Mouse (Mus musculus) left cerebral cortex, postnatal 36 days (tissue): ENCODE measurements around the gene Capns2. TPM values are rescaled to one million over a fixed set of nuclear protein-coding genes. Genes with fewer than 3 reads are reported as not detected.

Experiments used
- DNase-seq, 2 experiments: peaks; one replicate each; pipeline ENCODE4 v3.0.0; 2021 to 2022; ENCODE audit warnings: low spot score in 2 of 2, mixed read lengths in 1 of 2
- intact Hi-C: fragments of 180-260 bp; cut with DNase I; formaldehyde crosslinking; loops from one replicate; pipeline ENCODE4 v1.15.1; 2025
- microRNA-seq: library from miRNA; unstranded; fragments of <30 nt; microRNA quantifications from one replicate; pipeline ENCODE4 v1.2.0, GENCODE M21; 2022
- total RNA-seq, 2 experiments: library from RNA; stranded (reverse); gene quantifications; 2 replicates each; pipeline ENCODE4 v1.2.3; 2021

Gene Capns2
- total RNA-seq, 2 experiments from 2014 or later = 0.64 to 1.1 TPM

DNA sequence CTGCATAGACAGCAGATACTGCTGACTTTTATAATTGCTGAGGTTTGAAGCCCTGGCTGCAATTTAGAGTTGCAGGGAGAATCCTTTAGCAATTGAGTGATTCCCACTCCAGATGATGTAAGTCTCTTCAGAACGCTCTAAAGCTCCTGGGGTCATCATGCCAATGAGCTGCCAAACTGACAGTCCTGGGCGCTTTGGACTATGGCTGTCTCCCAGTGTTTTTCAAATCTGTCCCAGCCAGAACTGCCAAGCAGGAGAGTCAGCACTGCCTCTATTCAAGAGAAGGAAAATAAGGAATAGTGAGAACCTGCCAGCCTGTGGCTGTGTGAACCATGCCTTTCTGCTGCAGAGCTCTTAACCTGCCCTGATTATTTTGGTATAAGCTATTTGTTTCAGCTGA, 1.8 kb downstream of the Capns2 start:
- DNase-seq = no peak
- intact Hi-C loops = no loop called here

DNA sequence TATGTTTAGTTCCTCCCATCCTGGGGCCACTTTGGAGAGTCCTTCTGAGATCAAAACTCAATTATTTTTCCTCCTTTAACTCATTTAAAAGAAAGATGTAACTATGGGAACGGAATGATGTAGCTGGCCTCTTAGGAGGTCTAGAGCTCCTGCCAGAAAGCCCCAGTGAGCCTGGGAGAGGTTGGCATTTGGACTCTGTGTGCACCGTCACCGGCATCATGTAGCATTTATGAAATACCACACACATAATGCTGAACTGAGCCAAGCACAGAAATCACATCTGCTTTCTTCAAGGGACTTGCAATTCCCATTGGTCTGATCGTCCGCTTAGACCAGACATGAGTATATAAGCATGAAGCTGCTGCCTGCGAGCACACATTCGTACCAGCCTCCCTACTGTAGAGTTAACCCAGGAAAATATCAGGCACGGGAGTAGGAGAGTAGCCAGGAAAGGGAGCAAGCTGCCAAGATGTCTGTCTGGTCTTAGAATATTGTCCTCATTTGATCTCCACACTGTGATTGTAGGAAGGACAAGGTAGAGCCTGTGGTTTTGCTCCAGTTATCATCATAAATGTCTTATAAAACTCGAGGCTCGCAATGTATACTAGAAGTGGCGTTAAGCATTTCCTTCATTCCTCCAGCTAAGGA, 2.4 kb downstream of the Capns2 start:
- DNase-seq = no peak
- intact Hi-C loops = no loop called here

GRCm38 (mm10) chr8:92906553-92906952, 5.3 kb downstream of the Capns2 start:
- intact Hi-C loops = no loop called here
- DNase-seq = no peak

DNA sequence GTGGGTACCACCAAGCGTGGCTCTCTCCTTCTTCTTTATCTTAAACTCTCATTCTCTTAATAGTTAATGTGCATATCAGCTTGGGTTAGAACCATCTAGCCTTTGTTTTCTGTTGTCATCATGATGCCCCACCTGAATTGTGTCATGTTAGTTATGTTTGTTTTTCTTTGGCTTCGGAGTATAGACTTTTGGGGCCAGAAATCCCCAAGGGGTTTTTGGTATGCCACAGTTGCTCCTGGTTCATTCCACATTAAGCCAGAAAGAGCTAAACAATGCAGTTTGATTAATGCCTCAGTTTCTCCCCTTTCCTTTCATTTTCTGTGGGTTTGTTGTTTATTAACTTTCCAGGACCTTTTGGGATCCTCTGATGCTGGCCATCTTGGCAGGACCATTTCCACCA, 7.2 kb downstream of the Capns2 start:
- intact Hi-C loops = no loop called here
- no peak for DNase-seq

DNA sequence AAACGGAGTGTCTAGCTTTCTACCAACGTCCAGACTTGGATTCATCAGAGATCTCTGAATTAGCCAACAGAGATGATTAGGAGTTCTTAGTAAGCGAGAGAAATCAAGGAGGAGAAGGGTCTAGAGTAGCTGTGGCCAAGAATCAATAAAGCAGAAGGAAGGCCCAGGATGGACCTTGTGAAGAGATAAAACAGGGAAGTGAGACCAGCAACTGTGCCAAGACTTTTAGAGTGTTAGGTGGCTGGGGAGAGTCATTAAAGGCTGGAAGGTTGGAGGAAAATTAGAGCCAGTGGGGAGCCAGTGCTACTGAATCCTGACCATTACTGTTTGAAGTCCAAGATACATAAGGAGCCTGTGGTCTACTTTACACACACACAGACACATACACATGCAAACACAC, 10.3 kb downstream of the Capns2 start:
- DNase-seq = no peak
- intact Hi-C loops = no loop called here

DNA sequence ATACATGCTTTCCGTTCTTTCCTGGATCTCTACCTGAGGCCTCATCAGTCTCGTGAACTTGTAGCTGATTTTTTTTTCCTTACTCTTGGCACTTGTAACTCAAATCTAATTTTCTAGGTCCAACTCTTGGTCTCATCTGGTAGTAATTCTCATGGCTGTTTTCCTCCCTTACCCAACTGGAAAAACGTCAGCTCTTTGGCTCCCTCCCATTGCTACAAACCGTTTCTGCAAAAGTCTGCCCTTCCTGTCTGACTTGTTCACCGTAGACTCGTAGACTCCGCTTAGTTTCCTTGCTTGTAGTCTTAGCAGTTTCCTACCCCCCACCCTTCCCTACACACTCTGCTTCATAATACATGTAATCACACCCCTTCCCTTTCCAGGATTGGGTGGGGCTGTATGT, 12.2 kb downstream of the Capns2 start:
- intact Hi-C loops = no loop called here
- DNase-seq = no peak

GRCm38 (mm10) chr8:92916082-92916481, 14.9 kb downstream of the Capns2 start:
- intact Hi-C loops = no loop called here
- no peak for DNase-seq

DNA sequence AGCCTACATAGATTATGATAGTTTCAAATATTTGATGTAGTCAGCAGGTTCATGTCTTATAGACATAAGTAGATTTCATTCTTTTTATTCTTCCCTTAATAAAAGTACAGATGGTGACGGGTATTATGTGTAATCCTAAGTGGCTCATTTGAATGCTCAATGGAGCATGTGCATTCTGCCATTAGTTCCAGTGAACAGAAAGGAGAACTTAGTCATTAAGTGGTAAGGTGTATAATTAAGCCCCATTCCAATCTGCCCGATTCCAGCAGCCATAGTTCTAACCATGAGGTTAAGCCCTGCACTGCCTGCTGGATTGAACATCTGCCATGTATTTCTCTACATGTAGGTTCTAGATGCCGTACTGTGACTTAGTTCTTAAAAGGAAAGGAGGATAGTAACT, 20.6 kb downstream of the Capns2 start:
- intact Hi-C loops = no loop called here
- DNase-seq = no peak

DNA sequence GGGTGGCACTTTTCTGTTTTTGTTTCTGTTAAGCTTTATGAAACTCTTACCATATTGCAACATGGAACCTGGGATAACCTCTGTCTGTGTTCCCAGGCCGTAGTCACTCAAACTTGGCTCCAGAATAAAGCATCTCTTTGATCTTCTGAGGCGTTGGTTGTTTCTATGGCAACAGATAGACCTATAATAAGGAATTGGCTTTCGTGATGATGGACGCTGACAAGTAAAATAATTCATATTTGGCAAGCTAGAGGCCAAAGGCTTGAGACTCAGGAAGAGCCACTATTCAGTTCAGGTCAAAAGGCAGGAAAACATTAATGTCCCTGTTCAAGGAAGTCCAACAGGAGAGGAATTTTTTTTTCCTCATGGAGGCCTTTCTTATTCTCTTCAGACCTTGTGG, 27.8 kb downstream of the Capns2 start:
- no peak for DNase-seq
- intact Hi-C loops = no loop called here

DNA sequence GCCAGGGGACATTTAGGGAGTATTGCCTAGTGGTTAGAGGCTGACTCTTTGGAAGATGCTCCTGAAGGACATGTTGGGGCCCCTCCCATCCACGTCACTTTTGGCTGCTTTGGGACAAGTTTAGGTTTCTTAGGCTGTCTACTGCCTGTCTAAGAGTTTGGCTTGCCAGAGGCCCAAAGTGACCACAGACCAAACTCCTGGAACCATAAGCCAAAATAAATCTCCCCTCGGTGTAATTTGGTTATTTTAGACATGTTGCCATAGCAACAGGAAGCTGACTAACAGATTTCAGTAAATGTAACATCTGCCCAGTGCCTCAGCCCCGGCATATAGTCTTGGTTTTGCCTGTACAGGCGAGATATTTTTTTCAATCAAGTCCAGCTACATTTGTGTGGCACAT, 36.8 kb downstream of the Capns2 start:
- no peak for DNase-seq
- intact Hi-C loops = no loop called here

- no peak for DNase-seq
- intact Hi-C loops = no loop called here
Measured at GRCm38 (mm10) chr8:92949071-92949470, 47.9 kb downstream of the Capns2 start.

GRCm38 (mm10) chr8:92950639-92951371, 49.6 kb downstream of the Capns2 start:
- intact Hi-C loops = no loop called here

More at GRCm38 (mm10) chr8:92950639-92951371, 49.6 kb downstream of the Capns2 start:
- DNase-seq = no peak

Small RNAs within 50 kb of the gene (microRNA-seq; reads per million reads assigned to microRNA genes)
- gene Gm22151 = not detected

Other genes starting within 250 kb of the Capns2 start
- gene Irx6, start 227.1 kb upstream of the Capns2 start, total RNA-seq = under 1 TPM; 0.23 to 0.35 TPM
- gene Mmp2, start 74.1 kb upstream of the Capns2 start, total RNA-seq = 1 to 10 TPM; 2.4 TPM
- 1 to 10 TPM; 9.2 to 9.6 TPM for gene Lpcat2, start 46.1 kb upstream of the Capns2 start, total RNA-seq
- under 1 TPM; 0.10 to 0.11 TPM for gene Slc6a2, start 58.7 kb downstream of the Capns2 start, total RNA-seq
- gene Ces1a, start 146.8 kb downstream of the Capns2 start, total RNA-seq = under 1 TPM in 1 of 2 experiments, not detected in 1; 0.27 TPM
- gene Ces1b, start 178.6 kb downstream of the Capns2 start, total RNA-seq = not detected
- not detected for gene Ces1c, start 229.9 kb downstream of the Capns2 start, total RNA-seq